Mouse (Mus musculus): ENCODE data around the gene Pagr1a.

The Pagr1a gene

DNA sequence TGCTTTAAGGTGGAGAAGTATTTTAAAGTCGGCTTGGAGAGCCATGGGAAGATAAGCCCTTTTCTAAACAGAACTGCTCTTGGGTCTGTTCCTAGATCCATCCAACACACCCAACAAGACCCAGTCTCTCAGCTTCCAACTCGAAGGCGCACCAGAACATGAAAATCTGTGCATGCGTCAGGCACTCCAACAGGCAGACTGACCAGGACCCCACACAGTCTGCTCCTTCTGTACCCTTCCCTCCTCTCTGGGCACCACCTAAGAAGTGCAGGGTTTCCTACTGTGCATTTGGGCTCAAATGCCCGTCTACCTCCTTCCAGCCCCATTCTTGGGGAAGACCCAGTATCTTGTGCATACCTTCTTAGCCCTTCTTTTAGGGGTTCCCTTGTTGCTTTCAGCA, 3.3 kb upstream of the Pagr1a start:
- no peak for DNase-seq

DNA sequence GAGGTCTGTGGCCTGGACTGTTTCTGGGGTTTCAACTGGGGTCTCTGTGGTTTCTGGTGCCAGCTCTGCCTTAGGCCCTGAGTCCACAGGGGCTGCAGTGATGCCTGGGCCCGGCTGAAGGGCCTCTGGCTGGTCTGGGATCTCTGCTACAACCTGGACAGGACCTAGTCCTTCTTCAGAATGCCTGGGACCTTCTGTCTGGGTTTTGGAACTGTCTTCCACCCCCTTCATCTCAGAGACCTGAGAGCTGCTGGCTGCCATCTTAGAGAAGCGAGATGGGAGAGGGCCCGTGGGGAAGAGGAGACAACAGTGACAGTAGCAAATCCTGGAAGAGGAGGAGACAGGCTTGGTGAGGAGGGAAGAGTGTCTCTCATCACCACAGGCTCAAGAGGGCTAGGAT, 2.9 kb upstream of the Pagr1a start:
- peak; percentile 53 for DNase-seq

DNA sequence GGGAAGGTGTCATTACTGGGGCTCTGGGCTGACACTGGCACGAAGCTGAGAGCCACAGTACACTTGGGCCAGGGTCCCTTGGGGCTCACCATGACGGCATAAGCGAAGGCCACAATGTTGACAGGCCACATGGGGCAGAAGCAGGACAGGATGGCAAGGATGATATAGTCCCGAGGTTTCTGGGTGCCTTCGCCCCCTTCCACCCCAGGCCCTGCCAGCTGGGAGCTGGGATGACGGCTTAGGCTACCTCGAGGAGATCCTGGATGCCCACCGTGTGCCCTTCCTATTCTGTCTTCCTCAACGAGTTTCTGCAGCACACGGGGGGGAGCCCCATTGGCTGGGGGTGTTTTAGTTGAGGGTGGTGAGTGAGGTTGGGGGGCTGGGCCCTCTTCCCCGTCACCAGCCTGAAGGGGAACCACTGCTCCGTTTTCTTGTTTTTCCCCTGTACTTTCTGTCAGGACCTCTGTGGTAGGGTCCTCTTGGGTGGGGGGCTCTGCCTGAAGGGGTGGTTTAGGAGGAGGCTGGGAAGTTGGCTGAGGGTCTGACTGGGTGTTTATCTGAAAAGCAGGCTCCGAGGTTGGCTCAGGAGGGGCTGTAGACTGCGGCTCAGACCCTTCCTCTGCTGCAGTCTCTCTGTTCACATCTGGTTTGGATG, 2.3 kb upstream of the Pagr1a start:
- peak; percentile 47 for DNase-seq

DNA sequence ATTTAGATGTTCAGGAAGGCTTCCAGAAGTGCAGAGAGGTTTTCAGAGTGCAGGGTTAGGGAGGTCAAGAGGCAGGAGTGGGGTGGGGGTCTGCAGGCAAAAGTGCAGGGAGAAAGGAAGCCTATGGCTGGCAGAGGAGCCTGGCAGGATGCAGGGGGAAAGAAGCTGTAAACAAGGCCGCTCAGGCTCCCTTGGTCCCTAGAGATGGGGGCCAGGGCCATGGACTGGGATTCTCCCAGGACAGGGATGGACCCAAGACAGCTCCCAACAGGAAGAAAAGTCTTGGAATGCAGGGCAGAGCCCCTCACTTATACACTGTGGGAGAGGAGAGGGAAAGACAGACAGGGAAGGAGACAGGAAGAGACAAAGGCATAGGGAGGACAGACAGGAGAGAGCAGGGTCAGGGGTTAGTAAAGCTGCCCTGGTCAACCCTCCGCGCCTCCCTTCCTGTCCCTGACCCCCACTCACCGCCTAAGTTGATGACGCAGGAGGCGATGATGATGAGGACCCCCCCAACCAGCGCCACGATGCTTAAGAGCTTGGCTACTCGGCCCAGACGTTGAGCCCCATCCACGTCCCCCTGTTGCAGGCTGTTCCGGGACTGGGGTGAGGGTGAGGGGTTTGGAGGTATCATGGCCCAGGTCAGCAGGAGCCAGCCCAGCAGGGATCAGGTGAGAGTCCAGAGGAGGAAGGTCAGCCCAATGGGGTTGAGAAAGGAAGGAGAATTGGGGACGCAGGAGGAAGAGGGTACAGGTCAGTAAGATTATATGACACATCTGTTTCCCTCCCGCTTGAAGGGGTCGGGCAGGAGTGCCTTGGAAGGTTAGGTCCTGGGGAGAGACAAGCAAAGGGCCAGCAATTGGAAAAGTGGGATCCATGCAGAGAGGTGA, 1.5 kb upstream of the Pagr1a start:
- peak; percentile 52 for DNase-seq

DNA sequence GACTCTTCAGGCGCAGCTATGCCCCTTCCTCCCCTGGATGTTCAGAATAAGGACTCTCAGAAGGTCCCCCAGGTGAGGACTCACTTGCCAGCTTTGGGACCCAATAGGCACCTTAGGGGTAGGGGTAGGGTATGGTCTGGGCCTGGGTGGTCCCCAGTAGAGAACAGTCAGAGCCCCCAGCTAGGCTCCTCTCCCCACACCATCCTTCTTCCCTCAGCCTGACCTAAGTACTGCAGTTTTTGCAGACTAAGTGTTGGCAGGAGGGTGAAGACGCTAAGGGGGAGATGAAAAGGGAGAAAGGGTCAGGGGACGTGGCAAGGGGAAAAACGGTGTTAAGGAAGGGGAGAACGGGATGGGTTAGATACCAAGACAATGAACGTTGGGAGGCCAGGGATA, 796 bp upstream of the Pagr1a start:
- DNase-seq: no peak

DNA sequence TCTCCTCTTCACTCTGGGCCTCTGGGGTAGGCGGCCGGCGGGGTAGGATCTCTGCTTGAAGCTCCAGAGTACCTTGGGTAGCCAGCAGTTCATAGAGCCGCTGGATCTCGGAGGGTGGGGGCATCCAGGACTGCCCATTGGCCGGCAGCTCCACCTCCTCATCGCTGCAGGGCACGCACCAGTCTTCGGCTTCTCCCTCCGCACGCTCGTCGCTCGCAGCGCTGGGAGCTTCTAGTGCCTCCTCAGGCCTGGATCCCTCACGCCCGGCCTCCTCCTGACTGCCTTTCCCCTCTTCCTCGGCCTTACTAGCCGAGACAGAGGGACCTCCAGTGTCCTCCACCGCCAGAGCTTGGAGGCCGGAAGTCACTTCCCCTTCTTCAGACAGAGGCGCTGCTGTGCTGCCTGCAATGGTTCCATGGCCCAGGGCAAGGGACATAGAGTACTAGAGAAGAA, 640 bp downstream of the Pagr1a start:
- DNase-seq: peak; percentile 71

DNA sequence TGATC, 869 bp downstream of the Pagr1a start, which contains the start of gene Pagr1b:
Gene Pagr1b (minus strand): TSS at position 4 of the 5 bp plus-strand sequence.
- no peak for DNase-seq

DNA sequence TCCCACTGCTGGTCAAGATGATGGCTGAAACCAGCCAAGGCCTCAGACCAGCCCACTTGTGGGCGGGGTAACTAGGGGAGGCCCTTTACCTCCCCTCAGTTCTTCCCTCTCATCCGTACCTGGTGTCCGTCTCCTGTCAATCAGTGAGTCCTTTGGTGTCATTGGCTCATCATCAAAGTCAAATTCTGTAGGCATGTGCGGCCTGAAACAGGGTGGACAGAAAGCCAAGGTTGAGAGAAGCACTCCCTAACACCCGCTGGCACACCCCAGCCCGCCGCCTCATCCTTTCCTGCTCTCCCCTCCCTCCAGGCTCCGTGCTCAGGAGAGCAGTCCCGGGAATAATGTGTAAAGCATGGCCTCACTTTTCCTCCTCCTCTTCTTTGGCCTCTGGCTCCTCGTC, 1.1 kb downstream of the Pagr1a start:
- peak; percentile 61 for DNase-seq

DNA sequence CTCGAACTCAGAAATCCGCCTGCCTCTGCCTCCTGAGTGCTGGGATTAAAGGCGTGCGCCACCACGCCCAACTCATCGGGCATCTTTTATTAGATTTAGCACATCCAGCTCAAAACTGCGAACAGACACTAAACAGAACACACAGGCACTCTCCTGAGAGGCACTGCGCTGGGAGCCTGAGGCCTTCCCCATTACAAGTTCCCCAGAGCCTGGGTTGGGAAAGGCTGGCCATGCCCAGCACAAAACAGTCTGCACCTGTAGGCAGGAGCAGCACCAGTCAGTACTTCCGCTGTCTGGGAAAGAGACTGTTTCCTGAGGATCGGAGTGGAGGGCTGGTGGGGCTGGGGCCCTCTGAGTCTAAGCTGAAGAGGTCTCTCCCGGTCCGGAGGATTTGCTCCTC, 2.2 kb downstream of the Pagr1a start:
- DNase-seq: no peak

DNA sequence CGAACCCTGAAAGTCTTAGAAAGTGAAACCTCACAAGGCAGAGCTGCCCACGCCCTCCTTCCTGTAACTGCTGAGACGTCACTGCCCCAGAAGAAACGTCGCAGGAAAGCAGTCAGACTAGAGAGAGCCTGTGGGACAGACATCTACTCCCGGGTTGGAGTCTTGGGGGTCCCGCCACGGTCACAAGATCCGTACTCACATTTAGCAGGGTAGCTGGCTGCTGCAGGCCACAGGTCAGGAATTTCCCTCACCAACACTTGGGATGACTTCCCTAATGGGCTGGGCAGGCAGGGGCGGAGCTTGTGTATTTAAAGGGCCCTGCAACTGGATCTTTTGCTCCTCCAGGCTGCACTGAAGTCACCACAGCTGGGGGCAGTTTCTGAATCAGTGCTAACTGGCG, 2.8 kb downstream of the Pagr1a start, which contains the start of gene Mvp:
Gene Mvp (minus strand): TSS at position 302 of the 400 bp plus-strand sequence.
- DNase-seq: peak; percentile 66

DNA sequence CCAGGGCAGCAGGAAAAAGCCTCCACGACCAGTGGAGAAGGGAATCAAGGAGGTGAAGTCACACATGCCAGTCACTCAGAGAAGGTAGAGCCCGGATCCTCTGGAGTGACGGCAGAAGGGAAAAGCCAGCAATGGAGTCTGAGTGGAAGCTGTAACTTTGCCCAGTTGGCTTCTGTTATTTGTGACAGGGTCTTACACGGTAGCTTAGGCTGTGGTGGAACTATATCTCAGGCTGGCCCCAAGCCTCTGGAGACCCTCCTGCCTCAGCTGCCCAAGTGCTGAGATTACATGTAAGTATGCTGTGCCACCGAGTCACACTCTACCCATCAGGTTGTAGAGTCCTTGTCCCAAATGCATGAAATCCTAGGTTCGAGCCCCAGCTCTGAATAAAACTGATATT, 3.8 kb downstream of the Pagr1a start:
- no peak for DNase-seq

DNA sequence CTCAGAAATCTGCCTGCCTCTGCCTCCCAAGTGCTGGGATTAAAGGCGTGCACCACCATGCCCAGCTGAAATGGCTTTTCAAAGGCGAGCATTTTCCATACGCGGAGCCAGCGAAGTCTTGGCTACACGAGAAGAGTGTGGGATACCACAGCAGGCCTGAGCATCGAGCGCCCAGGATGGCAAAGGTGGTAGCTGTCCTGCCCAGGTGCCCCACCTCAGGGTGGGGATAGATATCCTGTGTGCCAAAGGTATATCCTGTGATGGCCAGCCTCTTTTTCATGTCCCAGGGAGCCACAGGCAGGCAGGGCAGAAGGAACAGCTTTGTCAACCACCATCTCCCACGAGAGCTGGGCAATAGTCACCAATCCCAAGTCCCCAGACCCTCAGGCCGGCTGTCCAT, 4.3 kb downstream of the Pagr1a start:
- no peak for DNase-seq

DNA sequence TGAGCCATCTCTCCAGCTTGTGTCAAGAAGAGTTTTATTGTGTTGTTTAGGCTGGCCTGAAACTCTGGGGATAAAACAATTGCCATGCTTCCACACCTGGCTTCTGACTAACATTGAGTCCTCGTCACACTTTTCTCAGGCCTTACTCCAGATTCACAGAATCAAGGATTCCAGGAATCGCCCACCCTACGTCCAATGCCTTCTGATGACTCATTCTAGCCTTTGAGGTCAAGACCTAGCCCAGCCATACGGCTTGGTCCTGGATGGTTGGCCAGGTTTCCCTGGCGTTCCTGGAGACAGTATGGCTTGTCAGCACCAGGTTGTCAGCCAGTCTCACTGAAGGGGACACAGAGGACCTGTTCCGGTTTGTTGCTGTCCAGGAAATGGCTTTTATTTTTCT, 4.8 kb downstream of the Pagr1a start:
- DNase-seq: no peak

DNA sequence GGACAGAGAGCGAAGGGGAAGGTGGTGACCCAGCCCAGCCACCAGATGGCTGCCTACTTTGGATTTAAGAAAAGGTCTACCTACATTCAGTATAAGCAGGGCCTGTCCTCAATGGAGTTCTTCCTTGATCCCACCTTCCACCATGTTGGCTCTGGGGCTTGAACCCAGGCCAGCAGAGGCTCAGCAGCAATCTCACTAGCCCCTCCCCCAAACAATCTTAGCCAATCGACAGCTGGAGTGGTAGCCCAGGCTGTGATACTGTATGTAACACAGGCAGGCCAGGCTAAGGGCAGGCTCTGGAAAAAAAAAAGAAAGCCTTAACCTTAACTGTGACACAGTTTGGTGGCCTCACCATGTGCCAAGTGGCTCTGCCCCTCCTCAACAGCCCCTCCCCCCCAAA, 5.4 kb downstream of the Pagr1a start:
- DNase-seq: no peak

DNA sequence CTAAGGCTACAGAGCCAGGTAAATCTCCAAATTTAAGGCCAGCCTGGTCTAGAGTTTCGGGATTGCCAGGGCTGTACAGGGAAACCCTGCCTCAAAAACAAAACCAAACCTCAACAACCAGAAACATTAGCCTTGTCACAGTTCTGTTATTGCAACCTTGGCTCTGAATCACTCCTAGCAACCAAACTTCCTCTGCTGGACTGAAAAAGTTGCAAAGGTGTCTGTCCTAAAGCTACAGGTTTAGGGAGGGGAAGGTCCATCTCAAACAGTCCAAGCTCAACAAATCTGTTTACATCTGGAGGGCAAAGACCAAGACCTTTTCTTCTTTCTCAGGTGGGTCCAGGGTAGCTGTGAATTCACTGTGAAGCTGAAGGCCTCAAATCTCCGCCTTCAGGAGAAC, 6.1 kb downstream of the Pagr1a start:
- no peak for DNase-seq

DNA sequence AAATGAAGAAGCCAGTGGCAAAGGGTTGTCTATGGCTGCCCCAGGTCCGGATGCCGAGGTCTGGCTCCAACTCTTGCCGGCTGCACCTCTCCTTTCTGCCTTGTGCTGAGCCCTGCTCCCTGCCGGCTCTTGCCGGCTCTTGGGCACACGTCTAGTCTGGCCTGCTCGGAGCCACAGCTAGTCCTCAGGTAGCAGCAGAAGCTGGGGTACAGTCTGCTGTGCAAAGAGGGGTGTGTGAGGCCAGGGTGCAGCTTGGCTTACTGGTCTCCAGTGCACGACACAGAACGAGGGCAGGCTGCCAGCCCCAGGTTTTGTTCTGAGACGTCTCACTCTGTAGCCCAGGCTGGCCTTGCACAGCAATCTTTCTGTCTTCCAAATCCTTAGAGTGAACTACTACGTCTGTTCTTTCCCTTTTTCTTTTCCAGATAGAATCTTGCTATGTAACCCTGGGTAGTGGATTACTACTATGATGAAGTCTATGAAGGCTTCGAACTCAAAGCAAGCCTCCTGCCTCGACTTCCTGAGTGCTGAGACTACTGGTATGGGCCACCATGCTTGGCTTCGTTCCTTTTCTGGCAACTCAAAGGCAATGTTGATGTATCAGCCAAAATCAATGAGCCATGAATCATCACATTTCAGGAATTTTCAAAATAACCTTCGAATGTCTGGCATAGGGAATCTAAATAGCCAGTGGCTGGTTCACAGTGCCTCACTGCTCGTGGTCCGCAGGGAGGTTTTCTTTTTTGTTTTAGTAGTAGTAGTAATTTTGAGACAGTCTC, 7.7 kb downstream of the Pagr1a start:
- peak; percentile 68 for DNase-seq

DNA sequence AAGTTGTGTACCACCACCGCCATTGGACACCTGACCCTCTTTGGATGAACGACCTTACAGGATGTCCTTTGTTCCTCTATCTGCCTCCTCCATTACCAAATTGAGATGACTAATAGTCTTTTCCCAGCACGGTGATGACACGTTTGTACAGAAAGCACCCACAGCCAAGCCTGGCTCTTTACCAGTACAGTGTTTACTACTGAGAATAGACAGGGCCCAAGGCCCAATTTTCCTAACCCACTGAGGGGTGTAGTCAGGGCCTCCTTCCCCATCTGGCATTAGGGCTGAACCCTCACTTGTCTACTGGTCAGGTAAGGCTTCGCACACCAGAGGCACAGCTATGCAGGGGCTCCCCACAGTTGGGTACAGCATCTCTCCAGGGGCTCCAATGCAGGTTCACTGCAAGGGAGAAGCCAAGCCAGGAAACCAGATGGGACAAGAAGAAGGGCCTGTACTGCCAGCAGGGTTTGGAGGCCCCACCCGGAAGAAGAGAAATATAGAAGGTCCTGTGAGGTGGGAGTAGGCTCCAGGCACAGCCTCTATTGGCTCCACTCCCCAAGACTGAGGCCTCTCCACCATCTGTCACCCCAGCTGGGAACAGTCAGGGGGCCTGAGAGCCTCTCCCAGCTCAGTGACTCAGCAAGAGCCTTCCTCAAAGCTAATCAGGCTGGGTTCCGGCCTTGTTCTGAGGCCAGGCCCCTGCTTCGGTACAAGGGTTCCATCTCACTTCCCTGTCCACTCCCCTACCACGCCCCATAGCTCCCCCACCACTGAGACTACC, 8.7 kb downstream of the Pagr1a start:
- DNase-seq: peak; percentile 97

DNA sequence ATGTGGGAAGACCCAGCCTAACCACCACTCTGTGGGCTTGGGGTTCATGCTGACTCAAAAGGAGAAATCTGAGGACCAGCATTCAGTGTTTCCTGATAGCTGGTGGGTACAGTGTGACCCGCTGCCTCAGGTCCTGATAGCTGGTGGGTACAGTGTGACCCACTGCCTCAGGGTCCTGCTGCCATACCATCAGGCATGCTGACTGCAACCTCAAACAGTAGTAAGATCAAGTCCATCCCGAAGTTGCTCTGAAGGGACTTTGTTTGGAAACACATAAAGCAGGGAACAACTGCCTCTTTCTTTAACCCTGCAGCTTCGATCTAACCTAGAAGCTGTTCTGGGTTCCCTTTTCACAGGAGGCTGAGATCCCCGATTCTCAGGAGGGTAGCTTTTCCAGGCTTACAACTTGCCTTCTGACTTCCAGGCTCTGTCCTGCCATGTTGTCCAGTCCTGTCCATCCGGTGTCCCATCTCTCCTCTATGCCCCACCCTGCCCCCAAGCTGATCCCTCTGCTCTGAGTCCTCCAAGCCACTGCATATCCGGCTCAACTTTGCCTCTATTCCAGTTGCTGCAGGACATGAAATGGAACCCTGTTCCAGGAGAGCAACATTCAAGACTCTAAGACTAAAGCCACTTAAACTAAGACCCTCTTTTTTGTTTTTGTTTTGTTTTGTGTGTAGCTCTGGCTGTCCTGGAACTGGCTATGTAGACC, 9.7 kb downstream of the Pagr1a start:
- DNase-seq: no peak

DNA sequence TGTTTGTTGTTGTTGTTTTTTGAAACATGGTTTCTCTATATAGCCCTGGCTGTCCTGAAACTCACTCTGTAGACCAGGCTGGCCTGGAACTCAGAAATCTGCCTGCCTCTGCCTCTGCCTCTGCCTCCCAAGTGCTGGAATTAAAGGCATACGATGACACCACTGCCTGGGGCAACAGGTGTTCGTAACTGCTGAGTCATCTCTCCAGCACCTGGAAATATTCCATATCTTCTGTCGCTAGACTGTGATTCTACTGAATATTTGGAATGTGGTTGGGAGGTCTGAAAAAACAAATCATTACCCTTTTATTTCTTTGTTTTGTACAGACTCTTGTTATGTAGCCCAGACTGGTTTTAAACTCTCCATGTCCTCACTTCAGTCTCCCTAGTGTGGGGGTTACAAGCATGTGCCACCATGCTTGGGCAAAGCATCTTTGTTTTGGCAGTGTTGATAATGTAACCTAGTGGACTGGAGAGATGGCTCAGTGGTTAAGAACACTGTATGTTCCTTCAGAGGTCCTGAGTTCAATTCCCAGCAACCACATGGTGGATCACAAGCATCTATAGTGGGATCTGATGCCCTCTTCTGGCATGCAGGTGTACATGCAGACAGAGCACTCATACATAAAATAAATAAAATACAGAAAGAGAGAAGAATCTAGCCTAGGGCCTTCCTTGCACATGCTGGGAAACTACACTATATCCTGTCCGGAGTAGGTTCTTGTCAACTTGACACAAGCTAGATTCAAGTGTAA, 12.9 kb downstream of the Pagr1a start:
- no peak for DNase-seq

DNA sequence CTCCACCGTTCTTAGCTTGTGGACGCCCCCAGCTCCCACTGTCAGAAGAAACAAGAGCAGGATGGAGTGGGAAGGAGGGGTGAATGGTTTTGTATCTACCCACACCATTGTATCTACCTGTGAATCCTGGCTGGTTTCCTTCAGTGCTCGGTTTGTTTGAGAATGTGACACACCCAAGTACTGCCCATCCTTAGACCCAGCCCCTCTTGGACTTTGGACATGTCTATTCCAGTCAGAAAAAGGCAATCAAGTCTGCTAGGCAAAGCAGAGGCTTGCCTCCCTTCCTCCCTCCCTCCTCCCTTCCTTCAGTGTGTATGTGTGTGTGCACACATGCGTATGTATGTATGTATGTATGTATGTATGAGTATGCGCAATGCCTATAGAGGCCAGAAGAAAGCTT, 13.5 kb downstream of the Pagr1a start:
- DNase-seq: no peak

DNA sequence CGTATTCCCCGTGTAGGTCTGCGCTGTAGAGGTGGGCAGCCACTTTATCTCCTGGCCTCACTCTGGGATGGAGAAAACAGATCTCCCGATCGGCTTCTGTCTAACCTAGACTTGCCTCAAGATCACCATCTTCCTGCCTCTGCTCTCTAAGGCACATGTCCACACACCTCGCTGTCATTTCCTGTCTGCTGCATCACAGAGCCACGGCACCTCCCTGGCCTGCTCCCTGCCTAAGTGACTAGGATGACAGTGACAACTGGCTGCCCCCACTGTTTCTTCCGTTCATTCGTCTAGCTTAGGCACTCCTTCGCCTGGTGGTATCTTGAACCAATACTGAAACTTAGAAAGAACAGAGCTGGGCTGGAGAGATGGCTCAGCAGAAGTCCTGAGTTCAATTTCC, 17.6 kb downstream of the Pagr1a start:
- no peak for DNase-seq

DNA sequence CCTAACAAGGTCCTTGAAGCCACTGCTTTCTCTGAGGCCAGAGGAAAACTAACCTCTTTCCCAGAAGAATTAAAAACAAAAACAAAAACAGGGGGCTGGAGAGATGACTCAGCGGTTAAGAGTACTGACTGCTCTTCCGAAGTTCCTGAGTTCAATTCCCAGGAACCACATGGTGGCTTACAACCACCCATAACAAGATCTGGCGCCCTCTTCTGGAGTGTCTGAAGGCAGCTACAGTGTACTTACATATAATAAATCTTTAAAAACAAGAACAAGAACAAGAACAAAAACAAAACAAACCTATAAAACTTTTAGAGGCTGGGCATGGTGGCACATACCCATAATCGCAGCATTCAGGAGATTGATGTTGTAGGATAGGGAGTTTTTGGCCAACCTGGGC, 20.7 kb downstream of the Pagr1a start:
- no peak for DNase-seq
